ENCODE assay signal across 8 mouse cellular contexts in the genomic region with DNA sequence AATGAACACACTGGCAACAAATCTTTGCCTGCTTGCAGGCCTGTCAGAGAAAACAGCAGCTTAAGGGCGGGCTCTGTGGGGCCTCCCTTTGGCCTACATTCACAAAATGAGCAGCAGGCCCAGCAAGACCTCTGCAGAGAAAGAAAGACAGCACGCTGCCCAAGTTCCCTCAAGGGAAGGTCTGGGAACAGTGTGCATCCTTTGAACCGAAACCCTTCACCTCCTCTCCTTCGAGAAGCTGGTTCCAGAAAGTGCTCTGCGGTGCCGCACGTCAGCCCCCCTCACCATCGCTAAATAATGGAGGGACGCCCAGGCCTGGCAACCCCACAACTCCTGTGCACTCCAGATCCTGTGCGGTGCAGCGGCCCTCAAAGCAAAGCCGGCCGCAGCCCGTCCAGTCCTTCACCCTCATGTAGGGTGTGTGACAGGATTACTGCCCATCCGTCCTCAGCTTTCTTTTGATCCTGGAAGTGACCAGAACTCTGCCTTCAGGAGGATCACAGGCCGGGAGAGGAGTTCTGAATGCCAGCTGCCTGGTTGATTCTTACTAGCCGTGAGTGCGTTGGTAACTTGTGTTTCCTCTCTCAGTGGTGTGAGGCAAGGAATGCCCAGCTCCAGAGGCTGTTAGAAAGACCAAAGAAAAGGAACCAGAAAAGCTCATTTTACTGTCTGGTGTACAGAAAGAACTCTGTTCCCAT. TPM values are rescaled to one million over a fixed set of nuclear protein-coding genes. Genes with fewer than 3 reads are reported as not detected.
A peak's percentile ranks its signal among the peaks of the same experiment; 100 is the strongest.
DNase-seq lines count a peak whose midpoint lies in the region; ATAC-seq lines count a peak whose summit lies in the region.

No protein-coding gene starts in this region.

- 0 out of 2 replicates have a peak, but pooled peaks cover 4% of the 10 kb centered on the region for H3K9me3 ChIP-seq in kidney, embryonic 14.5 days (ENCODE audit: control insufficient read depth, low read length)
- no peaks in the 10 kb centered on the region for H3K9me3 ChIP-seq in forebrain, embryonic 12.5 days
- peaks cover 6% of the 10 kb centered on the region; the same call in 1 of the 2 replicates for H3K9me3 ChIP-seq in midbrain, embryonic 12.5 days

- H3K4me1 ChIP-seq in kidney, embryonic 14.5 days (ENCODE audit: control insufficient read depth, insufficient read depth, low read length): peaks cover 7% of the 10 kb centered on the region; the same call in 1 of the 2 replicates
- peaks cover 15% of the 10 kb centered on the region for H3K4me1 ChIP-seq in forebrain, embryonic 12.5 days
- H3K4me1 ChIP-seq in midbrain, embryonic 12.5 days: peaks cover 12% of the 10 kb centered on the region; the same call in 1 of the 2 replicates

- 48% methylated on average over 18 of the region's 18 CpGs for WGBS in kidney, embryonic 14.5 days
- 69% methylated on average over 18 of the region's 18 CpGs for WGBS in forebrain, embryonic 12.5 days
- WGBS in midbrain, embryonic 12.5 days: 57% methylated on average over 18 of the region's 18 CpGs

- no peak for DNase-seq in kidney, adult 8-10 months
- DNase-seq in brain, adult 2 months (ENCODE audit: low read depth, low spot score): peak; percentile 42
- DNase-seq in c-Kit-positive CD71-positive TER-119-positive erythroid progenitor cells, embryonic 14.5 days (ENCODE audit: low spot score): no peak
- no peak for DNase-seq in spleen, postnatal 4 days (ENCODE audit: low spot score in 2 of 2)

- H3K36me3 ChIP-seq in kidney, embryonic 14.5 days (ENCODE audit: control insufficient read depth, insufficient read depth, low read length): no peaks in the 10 kb centered on the region
- no peaks in the 10 kb centered on the region for H3K36me3 ChIP-seq in forebrain, embryonic 12.5 days (replicated peaks)
- no peaks in the 10 kb centered on the region for H3K36me3 ChIP-seq in midbrain, embryonic 12.5 days

- 0 out of 2 replicates have a peak overlapping the region, but pooled peaks have one; percentile 32 for H3K27ac ChIP-seq in kidney, embryonic 14.5 days (ENCODE audit: low read depth, low read length)
- H3K27ac ChIP-seq in forebrain, embryonic 12.5 days: 0 out of 2 replicates have a peak overlapping the region, but pooled peaks have one; percentile 19
- no peak overlapping the region for H3K27ac ChIP-seq in midbrain, embryonic 12.5 days (replicated peaks)

- no peaks in the 10 kb centered on the region for H3K27me3 ChIP-seq in kidney, embryonic 14.5 days (ENCODE audit: control insufficient read depth, insufficient read depth, low read length)
- no peaks in the 10 kb centered on the region for H3K27me3 ChIP-seq in forebrain, embryonic 12.5 days
- H3K27me3 ChIP-seq in midbrain, embryonic 12.5 days: no peaks in the 10 kb centered on the region

- no peak overlapping the region for H3K4me3 ChIP-seq in kidney, embryonic 14.5 days (ENCODE audit: low read length)
- H3K4me3 ChIP-seq in forebrain, embryonic 12.5 days (replicated peaks): no peak overlapping the region
- H3K4me3 ChIP-seq in midbrain, embryonic 12.5 days: no peak overlapping the region

- H3K4me2 ChIP-seq in kidney, embryonic 14.5 days (replicated peaks; ENCODE audit: low read depth, low read length): no peak overlapping the region
- no peak overlapping the region for H3K4me2 ChIP-seq in forebrain, embryonic 12.5 days
- H3K4me2 ChIP-seq in midbrain, embryonic 12.5 days (replicated peaks): no peak overlapping the region

- ATAC-seq in kidney, embryonic 14.5 days (ENCODE audit: low FRiP score, low TSS enrichment): peak; percentile 48; the same call in 1 of the 2 replicates
- no peak for ATAC-seq in forebrain, embryonic 12.5 days (ENCODE audit: low FRiP score)
- peak; percentile 34; the same call in 1 of the 2 replicates for ATAC-seq in midbrain, embryonic 12.5 days (ENCODE audit: low FRiP score, low read depth)
- ATAC-seq in megakaryocyte, adult 5-6 weeks (ENCODE audit: poor library complexity, severe bottlenecking): no peak

- no peak overlapping the region for H3K9ac ChIP-seq in kidney, embryonic 14.5 days (ENCODE audit: low read depth, low read length)
- H3K9ac ChIP-seq in forebrain, embryonic 12.5 days: no peak overlapping the region
- H3K9ac ChIP-seq in midbrain, embryonic 12.5 days (replicated peaks): no peak overlapping the region

RNA-seq across cellular contexts. Expression of a gene that starts 11.4 kb away (rescaled TPM):
- polyA plus RNA-seq in kidney, embryonic 14.5 days (2014; fragmentation: Nextera tagmentation; extraction: Ambion mirVana): 153 and 164 TPM in 2 replicates
- 140 and 147 TPM in 2 replicates for polyA plus RNA-seq in forebrain, embryonic 12.5 days (2016; fragmentation: Nextera tagmentation; extraction: Ambion mirVana)
- polyA plus RNA-seq in midbrain, embryonic 12.5 days (2016; fragmentation: Nextera tagmentation; extraction: Ambion mirVana): 137 and 139 TPM in 2 replicates
- 46.3 and 52.5 TPM in 2 replicates for total RNA-seq in megakaryocyte, adult 5-6 weeks (2015)
- total RNA-seq in megakaryocyte, adult 5-6 weeks (2017): 57.8 and 60.2 TPM in 2 replicates

Comparison
In these comparisons a context has a peak if more than half of its experiments do, and no peak if none do; other contexts are left out.
1. ATAC-seq: peak in kidney, embryonic 14.5 days (single experiment) and midbrain, embryonic 12.5 days (single experiment); none in forebrain, embryonic 12.5 days (single experiment) and megakaryocyte, adult 5-6 weeks (single experiment).